Comparison of ENCODE assay signal across 35 mouse cellular contexts in the genomic region with DNA sequence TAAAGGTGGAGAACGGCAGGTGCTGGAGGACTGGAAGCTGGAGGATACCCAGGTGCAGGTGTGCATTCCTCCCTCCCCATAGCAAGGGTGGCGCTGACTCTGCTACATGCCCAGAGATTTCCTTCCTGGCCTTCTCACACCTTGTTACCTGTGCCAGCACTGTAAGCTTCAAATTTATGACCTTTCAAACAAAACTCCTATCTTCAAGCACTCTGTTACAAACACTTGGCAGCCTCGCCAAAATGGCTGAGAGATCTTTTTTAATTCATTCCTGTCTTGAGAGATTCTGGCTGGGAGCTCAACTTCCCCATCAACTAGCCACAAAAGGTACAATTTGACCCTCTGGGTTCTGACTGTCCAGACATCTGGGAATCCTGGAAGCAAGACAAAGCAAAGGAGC. TPM values are rescaled to one million over a fixed set of nuclear protein-coding genes. Genes with fewer than 3 reads are reported as not detected.
"Had no signal": no experiment of that assay in that cellular context is flagged by ENCODE, and none has a peak within 500 bp of the region (broad histone marks: within the 10 kb centered on the region; RNA-seq: fewer than 3 reads in every experiment).

No protein-coding gene starts in this region.

- H3K9me3 ChIP-seq: heart, embryonic 10.5 days; heart, embryonic 12.5 days; heart, embryonic 13.5 days; heart, embryonic 15.5 days; hindbrain, embryonic 10.5 days; hindbrain, embryonic 12.5 days; hindbrain, embryonic 13.5 days; hindbrain, embryonic 15.5 days; intestine, embryonic 15.5 days; kidney, embryonic 15.5 days had no signal

- ATAC-seq: hindbrain, postnatal 0 days; inflammation-experienced regulatory T-cells, adult 6 months; intestine, embryonic 15.5 days; intestine, embryonic 16.5 days; intestine, postnatal 0 days had no signal

- H3K27me3 ChIP-seq: heart, embryonic 12.5 days; heart, embryonic 13.5 days; heart, embryonic 15.5 days; hindbrain, embryonic 12.5 days; hindbrain, embryonic 13.5 days; hindbrain, embryonic 15.5 days; intestine, embryonic 15.5 days; kidney, embryonic 15.5 days had no signal

- H3K9ac ChIP-seq: heart, embryonic 12.5 days; heart, embryonic 13.5 days; heart, embryonic 15.5 days; hindbrain, embryonic 12.5 days; hindbrain, embryonic 13.5 days; hindbrain, embryonic 14.5 days; hindbrain, embryonic 15.5 days; intestine, embryonic 15.5 days; kidney, embryonic 15.5 days had no signal

- H3K36me3 ChIP-seq: heart, embryonic 10.5 days; heart, embryonic 12.5 days; heart, embryonic 13.5 days; heart, embryonic 15.5 days; hindbrain, embryonic 10.5 days; hindbrain, embryonic 12.5 days; hindbrain, embryonic 13.5 days; hindbrain, embryonic 15.5 days; intestine, embryonic 15.5 days; kidney, embryonic 15.5 days had no signal

- H3K4me2 ChIP-seq: heart, embryonic 11.5 days; heart, embryonic 12.5 days; heart, embryonic 13.5 days; heart, embryonic 15.5 days; hindbrain, embryonic 12.5 days; hindbrain, embryonic 13.5 days; hindbrain, embryonic 14.5 days; hindbrain, embryonic 15.5 days; intestine, embryonic 15.5 days; kidney, embryonic 15.5 days had no signal

- H3K4me1 ChIP-seq: heart, embryonic 10.5 days; heart, embryonic 15.5 days; hindbrain, embryonic 10.5 days; hindbrain, embryonic 12.5 days; hindbrain, embryonic 13.5 days; hindbrain, embryonic 15.5 days; intestine, embryonic 15.5 days; kidney, embryonic 15.5 days had no signal

- DNase-seq: heart, postnatal 10 days; heart, postnatal 14 days; heart, postnatal 36 days; heart, postnatal 4 days; kidney, adult 11 months; kidney, adult 18-20 months; kidney, adult 2 months; kidney, adult 8-10 months; kidney, adult 9 months; kidney, postnatal 10 days; kidney, postnatal 14 days; kidney, postnatal 25 days; kidney, postnatal 36 days; kidney, postnatal 4 days; layer of hippocampus, adult 9-11 months; layer of hippocampus, postnatal 36 days had no signal

- H3K27ac ChIP-seq: heart, embryonic 10.5 days; heart, embryonic 13.5 days; heart, embryonic 15.5 days; hindbrain, embryonic 10.5 days; hindbrain, embryonic 12.5 days; hindbrain, embryonic 13.5 days; hindbrain, embryonic 14.5 days; hindbrain, embryonic 15.5 days; hindbrain, postnatal 0 days; intestine, embryonic 15.5 days; kidney, embryonic 15.5 days; kidney, postnatal 0 days; layer of hippocampus, adult 2 months; left cerebral cortex, adult 2 months had no signal

- H3K4me3 ChIP-seq: heart, embryonic 10.5 days; heart, embryonic 12.5 days; heart, embryonic 13.5 days; heart, embryonic 15.5 days; hindbrain, embryonic 10.5 days; hindbrain, embryonic 12.5 days; hindbrain, embryonic 13.5 days; hindbrain, embryonic 15.5 days; intestine, embryonic 15.5 days; kidney, embryonic 15.5 days; layer of hippocampus, adult 2 months; left cerebral cortex, adult 2 months had no signal

RNA-seq across cellular contexts. Expression of a gene that starts 50.7 kb away (rescaled TPM):
- polyA plus RNA-seq: inflammation-experienced regulatory T-cells, adult 6 months had no signal
